Mouse (Mus musculus) ovary, postnatal 36 days (tissue): ENCODE data around the gene Tab1.

Experiments
- DNase-seq: peaks from one replicate; pipeline ENCODE4 v3.0.0; 2022; ENCODE audit warnings: low spot score, mixed read lengths

The Tab1 gene

GRCm38 (mm10) chr15:80136645-80137044 is 3.7 kb downstream of the Tab1 start:
- DNase-seq = no peak

- DNase-seq = no peak
These were observed 5.2 kb downstream of the Tab1 start for GRCm38 (mm10) chr15:80137945-80138791.

GRCm38 (mm10) chr15:80140302-80140701 is 7.4 kb downstream of the Tab1 start:
- no peak for DNase-seq

- no peak for DNase-seq
These were observed 8.0 kb downstream of the Tab1 start for GRCm38 (mm10) chr15:80140878-80141277.

- no peak for DNase-seq
These were observed 9.2 kb downstream of the Tab1 start for GRCm38 (mm10) chr15:80142130-80142529.

- no peak for DNase-seq
These were observed 10.8 kb downstream of the Tab1 start for GRCm38 (mm10) chr15:80143760-80144159.

- no peak for DNase-seq
These were observed 12.5 kb downstream of the Tab1 start for GRCm38 (mm10) chr15:80145397-80145796.

- no peak for DNase-seq
These were observed 13.2 kb downstream of the Tab1 start for GRCm38 (mm10) chr15:80146153-80146552.

GRCm38 (mm10) chr15:80147090-80147489 is 14.2 kb downstream of the Tab1 start:
- DNase-seq = no peak

- no peak for DNase-seq
These were observed 14.6 kb downstream of the Tab1 start for GRCm38 (mm10) chr15:80147511-80147910.

- no peak for DNase-seq
These were observed 15.6 kb downstream of the Tab1 start for GRCm38 (mm10) chr15:80148565-80148964.

GRCm38 (mm10) chr15:80149517-80149916 is 16.6 kb downstream of the Tab1 start:
- DNase-seq = no peak

GRCm38 (mm10) chr15:80152663-80153062 is 19.7 kb downstream of the Tab1 start:
- no peak for DNase-seq

- DNase-seq = no peak
These were observed 20.8 kb downstream of the Tab1 start for GRCm38 (mm10) chr15:80153757-80154156.

- DNase-seq = no peak
These were observed 22.8 kb downstream of the Tab1 start for GRCm38 (mm10) chr15:80155707-80156106.

- DNase-seq = no peak
These were observed 24.4 kb downstream of the Tab1 start for GRCm38 (mm10) chr15:80157197-80157943.

- no peak for DNase-seq
These were observed 25.2 kb downstream of the Tab1 start for GRCm38 (mm10) chr15:80158001-80158706.

- no peak for DNase-seq
These were observed 25.8 kb downstream of the Tab1 start for GRCm38 (mm10) chr15:80158707-80159090.

GRCm38 (mm10) chr15:80159286-80159901 is 26.5 kb downstream of the Tab1 start:
- DNase-seq = no peak

- DNase-seq = no peak
These were observed 27.3 kb downstream of the Tab1 start for GRCm38 (mm10) chr15:80160223-80160622.

GRCm38 (mm10) chr15:80160726-80161125 is 27.8 kb downstream of the Tab1 start:
- no peak for DNase-seq

GRCm38 (mm10) chr15:80161199-80161598 is 28.3 kb downstream of the Tab1 start:
- no peak for DNase-seq
